Mouse (Mus musculus) midbrain, embryonic 12.5 days (tissue): ENCODE measurements around the gene Olfr1331. TPM values are rescaled to one million over a fixed set of nuclear protein-coding genes. Genes with fewer than 3 reads are reported as not detected.
"Not testable (repeated sequence)": the region's sequence is repeated elsewhere in the genome, so short reads cannot be mapped to it uniquely, and the experiment has no call there.

Experiments used
- ATAC-seq: fragments of 200-750 bp; cut with Nextera tagmentation; 2 replicates; pipeline ENCODE4 v1.8.0; 2017; ENCODE audit warnings: low read depth, moderate TSS enrichment, moderate library complexity; ENCODE audit not compliant: low FRiP score
- H3K27ac ChIP-seq: fragments of 300-500 bp; sonication (generic); replicated peaks from 2 replicates; pipeline ENCODE4 v1.5.1; 2016; ENCODE audit warnings: mild to moderate bottlenecking
- H3K27me3 ChIP-seq: fragments of 300-500 bp; sonication (generic); 2 replicates; pipeline ENCODE4 v1.6.1; 2016; ENCODE audit warnings: mild to moderate bottlenecking
- H3K36me3 ChIP-seq: fragments of 300-500 bp; sonication (generic); 2 replicates; pipeline ENCODE4 v1.6.1; 2016
- H3K4me1 ChIP-seq: fragments of 300-500 bp; sonication (generic); 2 replicates; pipeline ENCODE4 v1.6.1; 2016
- H3K4me2 ChIP-seq: fragments of 300-500 bp; sonication (generic); replicated peaks from 2 replicates; pipeline ENCODE4 v1.6.1; 2016; ENCODE audit warnings: mild to moderate bottlenecking, moderate library complexity
- H3K4me3 ChIP-seq: fragments of 300-500 bp; sonication (generic); 2 replicates; pipeline ENCODE4 v1.5.1; 2016; ENCODE audit warnings: mild to moderate bottlenecking
- H3K9ac ChIP-seq: fragments of 300-500 bp; sonication (generic); replicated peaks from 2 replicates; pipeline ENCODE4 v1.6.1; 2016; ENCODE audit warnings: mild to moderate bottlenecking, moderate library complexity
- H3K9me3 ChIP-seq: fragments of 300-500 bp; sonication (generic); 2 replicates; pipeline ENCODE4 v1.6.1; 2016; ENCODE audit warnings: mild to moderate bottlenecking
- WGBS: fragments of 180-500 bp; shearing (Covaris S2); methylation state at CpG from one replicate; pipeline ENCODE4 v1.1.7; 2016; 5-methylcytosine and 5-hydroxymethylcytosine counted together
- polyA plus RNA-seq: library from polyadenylated mRNA; unstranded; fragments of >200 nt; fragmentation: Nextera tagmentation; extraction: Ambion mirVana; gene quantifications from 2 replicates; pipeline ENCODE4 v1.2.1, GENCODE M21; 2016

Gene Olfr1331
- polyA plus RNA-seq = not detected in 2 replicates

- Histone ChIP-seq H3K27me3 (no peaks in the 10 kb centered on the region), H3K4me2 (no peak within 1 kb of the TSS), H3K4me3 (no peak within 1 kb of the TSS), H3K9me3 (no peaks in the 10 kb centered on the region), H3K4me1 (0 out of 2 replicates have a peak, but pooled peaks cover 3% of the 10 kb centered on the region), H3K27ac (no peak within 1 kb of the TSS), H3K36me3 (no peaks in the 10 kb centered on the region), H3K9ac (no peak within 1 kb of the TSS)
- WGBS = 94% methylated on average over 1 of the region's 1 CpGs
- no peak for ATAC-seq
These were observed at the start of gene Olfr1331 for GRCm38 (mm10) chr4:118864349-118864748. Gene Olfr1331 (plus strand): TSS chr4:118864649.

- H3K9me3 ChIP-seq = no peaks in the 10 kb centered on the region
- no peaks in the 10 kb centered on the region for H3K36me3 ChIP-seq
- H3K27me3 ChIP-seq = no peaks in the 10 kb centered on the region
- 91% methylated on average over 1 of the region's 1 CpGs for WGBS
- H3K4me2 ChIP-seq = no peak overlapping the region
- H3K9ac ChIP-seq = no peak overlapping the region
- H3K4me1 ChIP-seq = no peaks in the 10 kb centered on the region
- H3K27ac ChIP-seq = no peak overlapping the region
- ATAC-seq = no peak
- no peak overlapping the region for H3K4me3 ChIP-seq
These were observed 45.5 kb upstream of the Olfr1331 start for GRCm38 (mm10) chr4:118818921-118819320.

GRCm38 (mm10) chr4:118836179-118836578 lies 28.3 kb upstream of the Olfr1331 start, which contains the start of gene Olfr1333:
Gene Olfr1333 (minus strand): TSS chr4:118836279.
- no peak for ATAC-seq
- no peaks in the 10 kb centered on the region for H3K36me3 ChIP-seq
- H3K4me1 ChIP-seq = no peaks in the 10 kb centered on the region
- no peak within 1 kb of the TSS for H3K27ac ChIP-seq
- WGBS = 92% methylated on average over 1 of the region's 1 CpGs
- H3K4me2 ChIP-seq = no peak within 1 kb of the TSS
- no peak within 1 kb of the TSS for H3K9ac ChIP-seq
- no peak within 1 kb of the TSS for H3K4me3 ChIP-seq
- no peaks in the 10 kb centered on the region for H3K27me3 ChIP-seq
- no peaks in the 10 kb centered on the region for H3K9me3 ChIP-seq

- no peak overlapping the region for H3K4me2 ChIP-seq
- no peak overlapping the region for H3K9ac ChIP-seq
- H3K9me3 ChIP-seq = no peaks in the 10 kb centered on the region
- 0 out of 2 replicates have a peak, but pooled peaks cover 3% of the 10 kb centered on the region for H3K4me1 ChIP-seq
- H3K27me3 ChIP-seq = no peaks in the 10 kb centered on the region
- no peaks in the 10 kb centered on the region for H3K36me3 ChIP-seq
- 86% methylated on average over 1 of the region's 1 CpGs for WGBS
- ATAC-seq = no peak
- H3K4me3 ChIP-seq = no peak overlapping the region
- H3K27ac ChIP-seq = no peak overlapping the region
These were observed 2.7 kb upstream of the Olfr1331 start for GRCm38 (mm10) chr4:118861791-118862190.

GRCm38 (mm10) chr4:118862704-118863103 lies 1.7 kb upstream of the Olfr1331 start:
- ATAC-seq = no peak
- H3K4me1 ChIP-seq = 0 out of 2 replicates have a peak, but pooled peaks cover 3% of the 10 kb centered on the region
- H3K27ac ChIP-seq = no peak overlapping the region

GRCm38 (mm10) chr4:118867566-118867965 lies 3.1 kb downstream of the Olfr1331 start:
- Histone ChIP-seq H3K9ac (no peak overlapping the region), H3K27ac (no peak overlapping the region), H3K27me3 (no peaks in the 10 kb centered on the region), H3K36me3 (no peaks in the 10 kb centered on the region), H3K9me3 (no peaks in the 10 kb centered on the region), H3K4me2 (no peak overlapping the region), H3K4me3 (no peak overlapping the region), H3K4me1 (0 out of 2 replicates have a peak, but pooled peaks cover 3% of the 10 kb centered on the region)
- no peak for ATAC-seq

More at GRCm38 (mm10) chr4:118862704-118863103, 1.7 kb upstream of the Olfr1331 start:
- no peak overlapping the region for H3K9ac ChIP-seq
- H3K9me3 ChIP-seq = no peaks in the 10 kb centered on the region
- no peak overlapping the region for H3K4me2 ChIP-seq
- no peaks in the 10 kb centered on the region for H3K36me3 ChIP-seq
- H3K27me3 ChIP-seq = no peaks in the 10 kb centered on the region
- WGBS = 64% methylated on average over 4 of the region's 4 CpGs
- H3K4me3 ChIP-seq = no peak overlapping the region

- H3K4me2 ChIP-seq = no peak within 1 kb of the TSS
- no peaks in the 10 kb centered on the region for H3K36me3 ChIP-seq
- no peaks in the 10 kb centered on the region for H3K4me1 ChIP-seq
- no peaks in the 10 kb centered on the region for H3K9me3 ChIP-seq
- no peak within 1 kb of the TSS for H3K27ac ChIP-seq
- no peak for ATAC-seq
- 86% methylated on average over 1 of the region's 1 CpGs for WGBS
- no peak within 1 kb of the TSS for H3K9ac ChIP-seq
- no peak within 1 kb of the TSS for H3K4me3 ChIP-seq
- no peaks in the 10 kb centered on the region for H3K27me3 ChIP-seq
These were observed 23.8 kb downstream of the Olfr1331 start, which contains the start of gene Olfr1330 for GRCm38 (mm10) chr4:118888297-118888696. Gene Olfr1330 (plus strand): TSS chr4:118888597.

GRCm38 (mm10) chr4:118901981-118902380 lies 37.5 kb downstream of the Olfr1331 start:
- ATAC-seq = no peak
- Histone ChIP-seq H3K27me3 (no peaks in the 10 kb centered on the region), H3K27ac (no peak overlapping the region), H3K9me3 (no peaks in the 10 kb centered on the region), H3K36me3 (no peaks in the 10 kb centered on the region), H3K4me1 (no peaks in the 10 kb centered on the region), H3K4me3 (no peak overlapping the region), H3K9ac (no peak overlapping the region), H3K4me2 (no peak overlapping the region)
- WGBS = 74% methylated on average over 2 of the region's 2 CpGs

GRCm38 (mm10) chr4:118917365-118917764 lies 52.9 kb downstream of the Olfr1331 start, which contains the start of gene Olfr1329:
Gene Olfr1329 (minus strand): TSS chr4:118917465.
- not testable (repeated sequence) for H3K4me2 ChIP-seq, H3K4me3 ChIP-seq, H3K27me3 ChIP-seq, H3K4me1 ChIP-seq, ATAC-seq, H3K9me3 ChIP-seq, H3K9ac ChIP-seq, H3K36me3 ChIP-seq, H3K27ac ChIP-seq
- WGBS = 71% methylated on average over 2 of the region's 2 CpGs

Other genes starting within 250 kb of the Olfr1331 start
- 0.92 and 1.5 TPM in 2 replicates for gene Cfap57, start 243.9 kb upstream of the Olfr1331 start, polyA plus RNA-seq
- gene Ebna1bp2, start 243.8 kb upstream of the Olfr1331 start, polyA plus RNA-seq = 167 TPM in 2 replicates
- not detected in 2 replicates for gene Olfr62, start 205.7 kb upstream of the Olfr1331 start, polyA plus RNA-seq
- gene Olfr1342, start 171.9 kb upstream of the Olfr1331 start, polyA plus RNA-seq = not detected in 2 replicates
- not detected in 2 replicates for gene Olfr1341, start 161.1 kb upstream of the Olfr1331 start, polyA plus RNA-seq
- gene Olfr1340, start 144.5 kb upstream of the Olfr1331 start, polyA plus RNA-seq = not detected in 2 replicates
- not detected in 2 replicates for gene Olfr1339, start 132.5 kb upstream of the Olfr1331 start, polyA plus RNA-seq
- gene Olfr1338, start 105.9 kb upstream of the Olfr1331 start, polyA plus RNA-seq = not detected in 2 replicates
- gene Olfr1337, start 82.1 kb upstream of the Olfr1331 start, polyA plus RNA-seq = not detected in 2 replicates
- not detected in 2 replicates for gene Olfr1335, start 54.7 kb upstream of the Olfr1331 start, polyA plus RNA-seq
- gene Olfr1333, start 28.4 kb upstream of the Olfr1331 start, polyA plus RNA-seq = not detected in 2 replicates
- gene Olfr1330, start 23.9 kb downstream of the Olfr1331 start, polyA plus RNA-seq = not detected in 2 replicates
- gene Olfr1329, start 52.8 kb downstream of the Olfr1331 start, polyA plus RNA-seq = not detected in 2 replicates
- gene Olfr1328, start 74.0 kb downstream of the Olfr1331 start, polyA plus RNA-seq = not detected in 2 replicates
- gene Lao1, start 96.9 kb downstream of the Olfr1331 start, polyA plus RNA-seq = not detected in 2 replicates
- 116 TPM in 2 replicates for gene Slc2a1, start 244.1 kb downstream of the Olfr1331 start, polyA plus RNA-seq